Comparison of ENCODE assay signal across 9 mouse cellular contexts in genomic region chr16:78427470-78428041, GRCm38 (mm10). TPM values are rescaled to one million over a fixed set of nuclear protein-coding genes. Genes with fewer than 3 reads are reported as not detected.
A peak's percentile ranks its signal among the peaks of the same experiment; 100 is the strongest.
DNase-seq lines count a peak whose midpoint lies in the region; ATAC-seq and TF ChIP-seq lines count a peak whose summit lies in the region.
"Had no signal": no experiment of that assay in that cellular context is flagged by ENCODE, and none has a peak within 500 bp of the region (broad histone marks: within the 10 kb centered on the region; RNA-seq: fewer than 3 reads in every experiment).

No protein-coding gene starts in this region.

- H3K9ac ChIP-seq in stomach, postnatal 0 days (ENCODE audit: low read length): no peak overlapping the region
- H3K9ac ChIP-seq: liver, embryonic 15.5 days had no signal

- intact Hi-C loops in heart, postnatal 14 days (cut with DNase I): loop anchor here (5.0 kb wide), 1 partner anchor 50 kb away; the partner anchor contains the start of gene Btg3

- H3K27me3 ChIP-seq in stomach, postnatal 0 days (ENCODE audit: control insufficient read depth, insufficient read depth, low read length): no peaks in the 10 kb centered on the region
- H3K27me3 ChIP-seq: liver, embryonic 15.5 days had no signal

- no peak overlapping the region; the same call in 1 of the 2 replicates for H3K4me2 ChIP-seq in stomach, postnatal 0 days (replicated peaks; ENCODE audit: low read depth)
- H3K4me2 ChIP-seq: liver, embryonic 15.5 days had no signal

- peak; percentile 46 for DNase-seq in adrenal gland, postnatal 10 days
- peak; percentile 25 for DNase-seq in cerebellum, adult 9-10 months
- DNase-seq in frontal cortex, adult 2 months (ENCODE audit: extremely low spot score in 1 of 2, low spot score in 1 of 2): peak; percentile 67 to 81
- peak; percentile 41 to 42 for DNase-seq in heart, postnatal 14 days
- peak; percentile 31 to 48 for DNase-seq in layer of hippocampus, postnatal 10 days (ENCODE audit: low spot score in 2 of 2)
- no peak for DNase-seq in stomach, postnatal 0 days (ENCODE audit: low spot score)
- DNase-seq in thymus, postnatal 4 days: no peak

- H3K9me3 ChIP-seq in stomach, postnatal 0 days (ENCODE audit: control insufficient read depth, low read length): no peaks in the 10 kb centered on the region
- H3K9me3 ChIP-seq: liver, embryonic 15.5 days had no signal

- ATAC-seq in megakaryocyte progenitor cell, adult 5-6 weeks (replicated peaks; ENCODE audit: poor library complexity): peak; percentile 75
- peak; percentile 42; the same call in 1 of the 2 replicates for ATAC-seq in stomach, postnatal 0 days (ENCODE audit: low FRiP score, low TSS enrichment)

- no peak overlapping the region for H3K4me3 ChIP-seq in stomach, postnatal 0 days (ENCODE audit: low read depth, low read length)
- H3K4me3 ChIP-seq: liver, embryonic 15.5 days had no signal

- WGBS in stomach, postnatal 0 days: 42% methylated on average over 16 of the region's 16 CpGs

- no peak for TF ChIP-seq EP300 in stomach, postnatal 0 days (optimal IDR thresholded peaks at IDR 0.05)

- H3K4me1 ChIP-seq in stomach, postnatal 0 days (replicated peaks; ENCODE audit: control insufficient read depth, insufficient read depth): no peaks in the 10 kb centered on the region
- H3K4me1 ChIP-seq: liver, embryonic 15.5 days had no signal

- no peak overlapping the region for H3K27ac ChIP-seq in stomach, postnatal 0 days (replicated peaks)
- H3K27ac ChIP-seq: liver, embryonic 15.5 days had no signal

- H3K36me3 ChIP-seq in stomach, postnatal 0 days (ENCODE audit: control insufficient read depth, insufficient read depth, low read length): no peaks in the 10 kb centered on the region
- H3K36me3 ChIP-seq: liver, embryonic 15.5 days had no signal

- no peak for TF ChIP-seq CTCF in stomach, postnatal 0 days (IDR thresholded peaks at IDR 0.05; ENCODE audit: low read depth)

RNA-seq across cellular contexts. Expression of gene Btg3, which starts 50.6 kb away (rescaled TPM):
- 10 to 100 TPM; 17.4 to 36.3 TPM for total RNA-seq in adrenal gland, postnatal 10 days (2021)
- polyA plus RNA-seq in frontal cortex, adult 2 months (2012; rRNA removed): 8.9 and 12.9 TPM in 2 replicates
- total RNA-seq in heart, postnatal 14 days (2021): 10 to 100 TPM; 11.0 to 11.8 TPM
- total RNA-seq in layer of hippocampus, postnatal 10 days (2021): 1 to 10 TPM; 8.2 to 8.3 TPM
- 45.4 and 46.2 TPM in 2 replicates for total RNA-seq in megakaryocyte progenitor cell, adult 5-6 weeks (2015)
- 9.0 and 12.7 TPM in 2 replicates for total RNA-seq in megakaryocyte progenitor cell, adult 5-6 weeks (2017)
- polyA plus RNA-seq in stomach, postnatal 0 days (2015; fragmentation: Nextera tagmentation; extraction: Ambion mirVana): 50.4 and 53.5 TPM in 2 replicates

Comparison
In these comparisons a context has a peak if more than half of its experiments do, and no peak if none do; other contexts are left out.
1. DNase-seq: peak in adrenal gland, postnatal 10 days (single experiment), cerebellum, adult 9-10 months (single experiment), frontal cortex, adult 2 months (2 of 2), heart, postnatal 14 days (2 of 2) and layer of hippocampus, postnatal 10 days (2 of 2); none in stomach, postnatal 0 days (single experiment) and thymus, postnatal 4 days (single experiment).